Mouse (Mus musculus) midbrain, postnatal 0 days (tissue): ENCODE results near the gene Drd1. TPM values are rescaled to one million over a fixed set of nuclear protein-coding genes. Genes with fewer than 3 reads are reported as not detected.
A peak's percentile ranks its signal among the peaks of the same experiment; 100 is the strongest.

Source experiments
- ATAC-seq: fragments of 200-750 bp; cut with Nextera tagmentation; 2 replicates; pipeline ENCODE4 v1.8.0; 2017; ENCODE audit warnings: moderate number of reproducible peaks, mild to moderate bottlenecking, moderate TSS enrichment, moderate library complexity; ENCODE audit not compliant: low FRiP score
- DNase-seq: peaks from one replicate; pipeline ENCODE4 v3.0.0-alpha.2; 2015; ENCODE audit warnings: low spot score
- H3K27ac ChIP-seq: fragments of 300-500 bp; sonication (generic); 2 replicates; pipeline ENCODE4 v1.5.1; 2014; ENCODE audit warnings: low read depth, mild to moderate bottlenecking, low read length, mixed read lengths
- H3K27me3 ChIP-seq: fragments of 300-500 bp; sonication (generic); 2 replicates; pipeline ENCODE4 v1.6.1; 2014; ENCODE audit warnings: low read length, control low read depth, mixed read lengths; ENCODE audit not compliant: insufficient read depth
- H3K36me3 ChIP-seq: fragments of 300-500 bp; sonication (generic); 2 replicates; pipeline ENCODE4 v1.6.1; 2014; ENCODE audit warnings: low read length, control low read depth, mixed read lengths; ENCODE audit not compliant: insufficient read depth
- H3K4me1 ChIP-seq: fragments of 300-500 bp; sonication (generic); 2 replicates; pipeline ENCODE4 v1.6.1; 2014; ENCODE audit warnings: mild to moderate bottlenecking, control low read depth, antibody characterized with exemption, low read length, mixed read lengths; ENCODE audit not compliant: insufficient read depth
- H3K4me2 ChIP-seq: fragments of 300-500 bp; sonication (generic); 2 replicates; pipeline ENCODE4 v1.6.1; 2014; ENCODE audit warnings: low read depth, mild to moderate bottlenecking, low read length, mixed read lengths; ENCODE audit not compliant: poor library complexity, severe bottlenecking
- H3K4me3 ChIP-seq: fragments of 300-500 bp; sonication (generic); 2 replicates; pipeline ENCODE4 v1.5.1; 2014; ENCODE audit warnings: low read depth, mild to moderate bottlenecking, low read length, moderate library complexity
- H3K9ac ChIP-seq: fragments of 300-500 bp; sonication (generic); replicated peaks from 2 replicates; pipeline ENCODE4 v1.6.1; 2014; ENCODE audit warnings: mild to moderate bottlenecking, low read length, moderate library complexity, mixed read lengths; ENCODE audit not compliant: poor library complexity, severe bottlenecking
- H3K9me3 ChIP-seq: fragments of 300-500 bp; sonication (generic); 2 replicates; pipeline ENCODE4 v1.6.1; 2016; ENCODE audit warnings: low read length, control low read depth
- CTCF ChIP-seq: IDR thresholded peaks from 2 replicates; pipeline ENCODE4 v1.5.1; 2016; ENCODE audit warnings: antibody characterized with exemption, mild to moderate bottlenecking
- WGBS: fragments of 180-500 bp; shearing (Covaris S2); extraction: QIAGEN DNeasy Blood & Tissue Kit; methylation state at CpG from one replicate; pipeline ENCODE4 v1.1.7; 2014; 5-methylcytosine and 5-hydroxymethylcytosine counted together
- polyA plus RNA-seq: library from polyadenylated mRNA; unstranded; fragments of >200 nt; fragmentation: Nextera tagmentation; extraction: Ambion mirVana; gene quantifications from 2 replicates; pipeline ENCODE4 v1.2.1, GENCODE M21; 2015
- total RNA-seq: library from RNA; depleted of rRNA; stranded (reverse); fragments of >200 nt; gene quantifications from 2 replicates; pipeline ENCODE4 v1.2.3, GENCODE M21; 2014

Drd1 gene
- total and polyA plus RNA-seq, 2 experiments from 2014 or later: 2.1 to 2.4 TPM

GRCm38 (mm10) chr13:54076762-54077460 lies 21.4 kb upstream of the Drd1 start:
- 85% methylated on average over 11 of the region's 11 CpGs for WGBS
- no peak overlapping the region for H3K9ac ChIP-seq
- TF ChIP-seq CTCF: no peak
- no peaks in the 10 kb centered on the region for H3K27me3 ChIP-seq
- no peak for ATAC-seq
- H3K4me3 ChIP-seq: no peak overlapping the region
- H3K4me2 ChIP-seq: no peak overlapping the region
- no peak for DNase-seq
- no peaks in the 10 kb centered on the region for H3K9me3 ChIP-seq
- H3K27ac ChIP-seq: no peak overlapping the region
- no peaks in the 10 kb centered on the region for H3K36me3 ChIP-seq
- H3K4me1 ChIP-seq: 0 out of 2 replicates have a peak, but pooled peaks cover 7% of the 10 kb centered on the region

DNA sequence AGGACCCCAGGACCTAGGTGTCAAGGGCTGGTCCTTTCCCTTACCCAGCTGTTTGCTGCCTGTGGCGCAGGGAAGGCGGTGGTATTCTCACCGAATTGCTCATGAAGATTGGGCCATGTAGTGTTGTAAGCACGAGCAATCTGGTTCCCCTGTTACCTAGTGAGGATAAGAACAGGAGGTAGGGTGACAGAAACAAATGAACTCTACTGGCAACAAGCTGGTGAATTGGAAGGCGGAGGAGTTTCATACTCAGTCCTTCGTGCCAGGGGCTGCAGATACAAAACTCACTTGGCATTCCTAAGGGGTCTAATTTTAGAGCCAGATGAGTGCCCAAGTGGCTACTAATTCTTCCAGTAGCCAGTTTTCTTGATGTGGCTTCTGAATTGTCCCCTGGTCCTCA lies 20.5 kb upstream of the Drd1 start:
- no peak overlapping the region for H3K4me2 ChIP-seq
- WGBS: 93% methylated on average over 6 of the region's 6 CpGs
- H3K4me1 ChIP-seq: 0 out of 2 replicates have a peak, but pooled peaks cover 7% of the 10 kb centered on the region
- H3K27ac ChIP-seq: no peak overlapping the region
- ATAC-seq (no peak), DNase-seq (no peak)
- H3K4me3 ChIP-seq: no peak overlapping the region
- H3K27me3 ChIP-seq: no peaks in the 10 kb centered on the region
- H3K36me3 ChIP-seq: no peaks in the 10 kb centered on the region
- H3K9me3 ChIP-seq: no peaks in the 10 kb centered on the region
- no peak overlapping the region for H3K9ac ChIP-seq
- TF ChIP-seq CTCF: no peak

DNA sequence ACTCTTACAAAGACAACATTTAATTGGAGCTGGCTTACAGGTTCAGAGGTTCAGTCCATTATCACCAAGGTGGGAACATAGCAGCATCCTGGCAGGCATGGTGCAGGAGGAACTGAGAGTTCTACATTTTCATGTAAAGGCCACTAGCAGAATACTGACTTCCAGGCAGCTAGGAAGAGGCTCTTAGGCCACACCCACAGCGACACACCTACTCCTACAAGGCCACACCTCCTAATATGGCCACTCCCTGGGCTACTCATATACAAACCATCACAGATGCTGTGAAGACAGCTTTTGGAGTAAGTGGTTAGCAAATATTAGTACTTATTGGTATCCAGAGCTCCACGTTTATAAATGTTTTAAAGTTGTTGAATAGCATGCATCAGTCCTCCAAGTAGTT lies 19.9 kb upstream of the Drd1 start:
- no peak overlapping the region for H3K27ac ChIP-seq
- no peaks in the 10 kb centered on the region for H3K9me3 ChIP-seq
- no peak overlapping the region for H3K9ac ChIP-seq
- no peak overlapping the region for H3K4me2 ChIP-seq
- 0 out of 2 replicates have a peak, but pooled peaks cover 7% of the 10 kb centered on the region for H3K4me1 ChIP-seq
- H3K36me3 ChIP-seq: no peaks in the 10 kb centered on the region
- ATAC-seq: no peak
- H3K27me3 ChIP-seq: no peaks in the 10 kb centered on the region
- DNase-seq: no peak
- 91% methylated on average over 2 of the region's 2 CpGs for WGBS
- no peak for TF ChIP-seq CTCF
- no peak overlapping the region for H3K4me3 ChIP-seq

GRCm38 (mm10) chr13:54073491-54073890 lies 18.0 kb upstream of the Drd1 start:
- Histone ChIP-seq H3K4me2 (peak overlapping the region; percentile 74), H3K36me3 (no peaks in the 10 kb centered on the region)
- 80% methylated on average over 2 of the region's 2 CpGs for WGBS

DNA sequence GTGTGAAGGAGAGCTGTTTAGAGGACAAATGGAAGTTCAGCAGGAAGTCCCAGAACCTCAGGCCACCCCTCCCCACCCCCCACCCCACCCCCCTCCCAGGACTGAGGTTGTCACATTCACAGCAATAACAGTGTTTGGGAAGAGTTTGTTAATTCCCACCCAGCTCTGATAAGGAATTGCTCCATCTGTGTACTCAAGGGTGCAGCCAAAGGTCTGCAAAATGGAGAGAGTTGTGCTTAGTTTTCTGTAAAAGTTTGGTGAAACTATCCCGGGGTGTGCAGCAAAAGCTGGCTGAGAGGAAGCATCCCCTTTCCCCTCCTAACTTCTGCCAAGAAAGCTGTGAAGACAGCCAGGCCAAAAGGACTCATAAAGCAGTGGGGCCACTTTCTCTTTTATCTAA lies 17.6 kb upstream of the Drd1 start:
- Histone ChIP-seq H3K36me3 (no peaks in the 10 kb centered on the region), H3K9me3 (no peaks in the 10 kb centered on the region), H3K27ac (no peak overlapping the region), H3K9ac (no peak overlapping the region), H3K27me3 (no peaks in the 10 kb centered on the region), H3K4me3 (peak overlapping the region; percentile 71; the same call in 1 of the 2 replicates), H3K4me2 (peak overlapping the region; percentile 74), H3K4me1 (0 out of 2 replicates have a peak, but pooled peaks cover 7% of the 10 kb centered on the region)
- no peak for DNase-seq
- 50% methylated on average over 1 of the region's 1 CpGs for WGBS
- ATAC-seq: no peak
- no peak for TF ChIP-seq CTCF

More at GRCm38 (mm10) chr13:54073491-54073890, 18.0 kb upstream of the Drd1 start:
- no peak overlapping the region for H3K9ac ChIP-seq
- DNase-seq (no peak), ATAC-seq (no peak)
- no peaks in the 10 kb centered on the region for H3K9me3 ChIP-seq
- H3K27me3 ChIP-seq: no peaks in the 10 kb centered on the region
- H3K4me3 ChIP-seq: no peak overlapping the region
- 0 out of 2 replicates have a peak, but pooled peaks cover 7% of the 10 kb centered on the region for H3K4me1 ChIP-seq
- no peak for TF ChIP-seq CTCF
- H3K27ac ChIP-seq: no peak overlapping the region; the same call in 1 of the 2 replicates

- H3K9me3 ChIP-seq: no peaks in the 10 kb centered on the region
- DNase-seq (no peak), ATAC-seq (no peak)
- H3K27ac ChIP-seq: peak overlapping the region; percentile 85; the same call in 1 of the 2 replicates
- no peak overlapping the region for H3K9ac ChIP-seq
- TF ChIP-seq CTCF: no peak
- H3K27me3 ChIP-seq: no peaks in the 10 kb centered on the region
- 0 out of 2 replicates have a peak, but pooled peaks cover 7% of the 10 kb centered on the region for H3K4me1 ChIP-seq
- H3K36me3 ChIP-seq: no peaks in the 10 kb centered on the region
- peak overlapping the region; percentile 71 for H3K4me3 ChIP-seq
- WGBS: 32% methylated on average over 10 of the region's 10 CpGs
- H3K4me2 ChIP-seq: peak overlapping the region; percentile 74
Observed at GRCm38 (mm10) chr13:54072526-54073057, 17.1 kb upstream of the Drd1 start.
